In the genomic region with DNA sequence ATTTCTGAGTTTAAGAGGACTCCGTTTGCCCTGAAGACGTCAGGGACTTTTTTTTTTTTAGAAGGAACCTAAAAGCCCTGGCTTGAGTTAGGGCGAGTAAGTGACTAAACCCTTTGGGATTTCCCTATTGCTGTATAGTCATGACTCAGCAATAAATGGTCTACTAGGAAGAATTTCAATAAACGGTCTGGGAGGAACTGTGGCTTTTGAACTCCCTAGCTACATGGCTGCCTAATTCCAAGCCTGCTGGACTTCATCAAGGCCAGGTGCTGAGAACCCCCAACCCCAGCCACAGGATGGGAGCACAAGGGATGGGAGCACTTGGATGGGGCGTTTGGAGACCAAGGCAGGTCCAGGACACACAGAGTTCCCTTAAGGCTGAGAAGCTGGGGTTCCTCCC, we compare ENCODE assay signal across 17 mouse cellular contexts. TPM values are rescaled to one million over a fixed set of nuclear protein-coding genes. Genes with fewer than 3 reads are reported as not detected.
DNase-seq lines count a peak whose midpoint lies in the region; ATAC-seq and TF ChIP-seq lines count a peak whose summit lies in the region.
"Had no signal": no experiment of that assay in that cellular context is flagged by ENCODE, and none has a peak within 500 bp of the region (broad histone marks: within the 10 kb centered on the region; RNA-seq: fewer than 3 reads in every experiment).

No protein-coding gene starts in this region.

- H3K4me2 ChIP-seq in liver, embryonic 13.5 days = no peak overlapping the region
- no peak overlapping the region for H3K4me2 ChIP-seq in liver, postnatal 0 days (ENCODE audit: low read depth, low read length)
- peak overlapping the region; percentile 23 for H3K4me2 ChIP-seq in myocyte (ENCODE audit: low read depth)
- H3K4me2 ChIP-seq in hindbrain, embryonic 13.5 days = no peak overlapping the region
- no peak overlapping the region for H3K4me2 ChIP-seq in kidney, embryonic 16.5 days (replicated peaks; ENCODE audit: low read depth, low read length)
- H3K4me2 ChIP-seq: embryonic facial prominence, embryonic 15.5 days; hindbrain, embryonic 12.5 days; neural tube, embryonic 13.5 days had no signal

- no peak for TF ChIP-seq CTCF in liver, postnatal 0 days (IDR thresholded peaks at IDR 0.05; ENCODE audit: low read depth)
- TF ChIP-seq CTCF in Patski (IDR thresholded peaks at IDR 0.05) = no peak

- TF ChIP-seq POLR2A in myocyte (IDR thresholded peaks at IDR 0.05; ENCODE audit: insufficient read length, low read depth) = no peak

- POLR2A ChIA-PET in Patski (lab: Charles Lee) = no interaction called here

- H3K27ac ChIP-seq in liver, embryonic 13.5 days = peak overlapping the region; percentile 24; the same call in 1 of the 2 replicates
- H3K27ac ChIP-seq in liver, postnatal 0 days (ENCODE audit: low read depth) = no peak overlapping the region
- H3K27ac ChIP-seq in hindbrain, embryonic 13.5 days = no peak overlapping the region
- no peak overlapping the region for H3K27ac ChIP-seq in kidney, embryonic 16.5 days (ENCODE audit: low read length)
- H3K27ac ChIP-seq: embryonic facial prominence, embryonic 15.5 days; hindbrain, embryonic 12.5 days; neural tube, embryonic 13.5 days had no signal

- CTCF ChIA-PET in Patski (lab: Charles Lee) = no interaction called here

- H3K79me2 ChIP-seq in myocyte (ENCODE audit: control insufficient read depth, insufficient read depth) = no peaks in the 10 kb centered on the region

- no peak overlapping the region for H3K9ac ChIP-seq in liver, embryonic 13.5 days
- no peak overlapping the region for H3K9ac ChIP-seq in liver, postnatal 0 days (replicated peaks)
- H3K9ac ChIP-seq in hindbrain, embryonic 13.5 days = no peak overlapping the region
- H3K9ac ChIP-seq in kidney, embryonic 16.5 days (replicated peaks; ENCODE audit: low read length) = no peak overlapping the region
- H3K9ac ChIP-seq: embryonic facial prominence, embryonic 15.5 days; hindbrain, embryonic 12.5 days; neural tube, embryonic 13.5 days had no signal

- H3K4me1 ChIP-seq in liver, embryonic 13.5 days (replicated peaks) = peaks cover 37% of the 10 kb centered on the region
- peaks cover 7% of the 10 kb centered on the region; the same call in 1 of the 2 replicates for H3K4me1 ChIP-seq in liver, postnatal 0 days (ENCODE audit: insufficient read depth)
- H3K4me1 ChIP-seq in hindbrain, embryonic 13.5 days (replicated peaks) = no peaks in the 10 kb centered on the region
- no peaks in the 10 kb centered on the region for H3K4me1 ChIP-seq in kidney, embryonic 16.5 days (ENCODE audit: insufficient read depth, low read length)
- H3K4me1 ChIP-seq: embryonic facial prominence, embryonic 15.5 days; hindbrain, embryonic 12.5 days; neural tube, embryonic 13.5 days had no signal

- H3K36me3 ChIP-seq in liver, embryonic 13.5 days = no peaks in the 10 kb centered on the region
- no peaks in the 10 kb centered on the region for H3K36me3 ChIP-seq in liver, postnatal 0 days (replicated peaks; ENCODE audit: insufficient read depth, low read length)
- H3K36me3 ChIP-seq in myocyte (ENCODE audit: control insufficient read depth, insufficient read depth) = no peaks in the 10 kb centered on the region
- H3K36me3 ChIP-seq in hindbrain, embryonic 13.5 days = no peaks in the 10 kb centered on the region
- H3K36me3 ChIP-seq in kidney, embryonic 16.5 days (ENCODE audit: insufficient read depth, low read length) = no peaks in the 10 kb centered on the region
- H3K36me3 ChIP-seq: embryonic facial prominence, embryonic 15.5 days; hindbrain, embryonic 12.5 days; neural tube, embryonic 13.5 days had no signal

- 31% methylated on average over 5 of the region's 5 CpGs for WGBS in liver, embryonic 13.5 days (ENCODE audit: insufficient replicate concordance)
- 51% methylated on average over 5 of the region's 5 CpGs for WGBS in liver, postnatal 0 days (ENCODE audit: insufficient replicate concordance)
- 74% methylated on average over 5 of the region's 5 CpGs for WGBS in hindbrain, embryonic 13.5 days
- 65% methylated on average over 5 of the region's 5 CpGs for WGBS in kidney, embryonic 16.5 days

- no peaks in the 10 kb centered on the region for H3K27me3 ChIP-seq in liver, embryonic 13.5 days
- H3K27me3 ChIP-seq in liver, postnatal 0 days (ENCODE audit: insufficient read depth, low read length) = no peaks in the 10 kb centered on the region
- H3K27me3 ChIP-seq in Patski (no peaks in the 10 kb centered on the region), myocyte (ENCODE audit: control insufficient read depth, insufficient read depth, insufficient read length) (no peaks in the 10 kb centered on the region)
- H3K27me3 ChIP-seq in hindbrain, embryonic 13.5 days = no peaks in the 10 kb centered on the region
- no peaks in the 10 kb centered on the region for H3K27me3 ChIP-seq in kidney, embryonic 16.5 days (ENCODE audit: insufficient read depth, low read length)
- H3K27me3 ChIP-seq: embryonic facial prominence, embryonic 15.5 days; hindbrain, embryonic 12.5 days; neural tube, embryonic 13.5 days had no signal

- in situ Hi-C loops in Patski (cut with MboI; ENCODE audit: low pct_unique_long_range_greater_than_20kb) = no loop called here

- H3K4me3 ChIP-seq in liver, embryonic 13.5 days (replicated peaks) = no peak overlapping the region
- no peak overlapping the region for H3K4me3 ChIP-seq in liver, postnatal 0 days (ENCODE audit: low read depth, low read length)
- no peak overlapping the region for H3K4me3 ChIP-seq in myocyte
- no peak overlapping the region for H3K4me3 ChIP-seq in hindbrain, embryonic 13.5 days
- no peak overlapping the region for H3K4me3 ChIP-seq in kidney, embryonic 16.5 days (ENCODE audit: low read length)
- H3K4me3 ChIP-seq: embryonic facial prominence, embryonic 15.5 days; hindbrain, embryonic 12.5 days; neural tube, embryonic 13.5 days had no signal

- TF ChIP-seq EP300 in liver, postnatal 0 days (IDR thresholded peaks at IDR 0.05; ENCODE audit: low read depth) = no peak

- H3ac ChIP-seq in myocyte (ENCODE audit: control insufficient read depth, insufficient read length) = no peak overlapping the region

- peak; percentile 60; the same call in 1 of the 2 replicates for ATAC-seq in liver, embryonic 13.5 days (ENCODE audit: low read depth)
- no peak for ATAC-seq in liver, postnatal 0 days
- ATAC-seq in Patski = peak; percentile 82
- ATAC-seq in erythroid progenitor cell, adult 5-6 weeks (replicated peaks; ENCODE audit: low FRiP score, poor library complexity, severe bottlenecking) = peak; percentile 52; the same call in 1 of the 2 replicates
- ATAC-seq in hindbrain, embryonic 13.5 days (ENCODE audit: low FRiP score) = no peak
- ATAC-seq in kidney, embryonic 16.5 days (ENCODE audit: low FRiP score, low TSS enrichment) = no peak
- ATAC-seq: forebrain, embryonic 14.5 days; intestine, postnatal 0 days had no signal

- H3K9me3 ChIP-seq in liver, embryonic 13.5 days (replicated peaks) = no peaks in the 10 kb centered on the region
- no peaks in the 10 kb centered on the region for H3K9me3 ChIP-seq in liver, postnatal 0 days (ENCODE audit: low read length)
- no peaks in the 10 kb centered on the region for H3K9me3 ChIP-seq in hindbrain, embryonic 13.5 days
- H3K9me3 ChIP-seq in kidney, embryonic 16.5 days (ENCODE audit: low read length) = no peaks in the 10 kb centered on the region
- H3K9me3 ChIP-seq: embryonic facial prominence, embryonic 15.5 days; hindbrain, embryonic 12.5 days; neural tube, embryonic 13.5 days had no signal

- peak; percentile 13 for DNase-seq in liver, embryonic 13.5 days
- DNase-seq in liver, postnatal 0 days = no peak
- no peak for DNase-seq in Patski (ENCODE audit: low read depth, low spot score)
- no peak for DNase-seq in urinary bladder, adult 2 months (ENCODE audit: low spot score)
- DNase-seq: cerebellum, adult 2 months; kidney, postnatal 25 days; lung, adult 18-20 months; lung, postnatal 4 days had no signal

TF ChIP-seq in myocyte, 11 proteins besides CTCF, POLR2A, EP300 and RAD21:
- TF ChIP-seq POLR2AphosphoS2 (IDR thresholded peaks at IDR 0.05; ENCODE audit: insufficient read length, low read depth) (no peak), CEBPB (IDR thresholded peaks at IDR 0.05; ENCODE audit: insufficient read depth, poor library complexity, severe bottlenecking) (no peak), USF1 (IDR thresholded peaks at IDR 0.05; ENCODE audit: low read depth) (no peak)

RNA-seq across cellular contexts. Expression of gene Abcc1, which starts 8.7 kb away (rescaled TPM):
- polyA plus RNA-seq in liver, embryonic 13.5 days (2015; fragmentation: Nextera tagmentation; extraction: Ambion mirVana) = 3.3 and 3.8 TPM in 2 replicates
- 1.2 and 1.7 TPM in 2 replicates for polyA plus RNA-seq in liver, postnatal 0 days (2015; fragmentation: Nextera tagmentation; extraction: Ambion mirVana)
- polyA plus RNA-seq in Patski (2021) = 28.3 TPM
- total RNA-seq in erythroid progenitor cell, adult 5-6 weeks (2015; ENCODE audit: low replicate concordance) = 2.5 and 4.3 TPM in 2 replicates
- total RNA-seq in erythroid progenitor cell, adult 5-6 weeks (2017; ENCODE audit: low replicate concordance) = 2.8 and 3.0 TPM in 2 replicates
- 23.0 TPM for polyA plus RNA-seq in myocyte (2012; fragmentation: generic; extraction: Trizol)
- polyA plus RNA-seq in hindbrain, embryonic 13.5 days (2015; fragmentation: Nextera tagmentation; extraction: Ambion mirVana) = 8.0 and 10.9 TPM in 2 replicates
- polyA plus RNA-seq in kidney, embryonic 16.5 days (2015; fragmentation: Nextera tagmentation; extraction: Ambion mirVana) = 11.9 and 14.6 TPM in 2 replicates
- 27.5 and 27.7 TPM in 2 replicates for polyA plus RNA-seq in urinary bladder, adult 2 months (2012; rRNA removed)

RNA-seq across cellular contexts. Expression of gene Fopnl, which starts 35.5 kb away (rescaled TPM):
- polyA plus RNA-seq in liver, embryonic 13.5 days (2015; fragmentation: Nextera tagmentation; extraction: Ambion mirVana) = 77.5 and 81.4 TPM in 2 replicates
- 40.7 and 45.1 TPM in 2 replicates for polyA plus RNA-seq in liver, postnatal 0 days (2015; fragmentation: Nextera tagmentation; extraction: Ambion mirVana)
- polyA plus RNA-seq in Patski (2021) (56.6 TPM), myocyte (2012; fragmentation: generic; extraction: Trizol) (34.3 TPM)
- total RNA-seq in erythroid progenitor cell, adult 5-6 weeks (2015; ENCODE audit: low replicate concordance) = 72.8 and 111 TPM in 2 replicates
- total RNA-seq in erythroid progenitor cell, adult 5-6 weeks (2017; ENCODE audit: low replicate concordance) = 39.9 and 47.7 TPM in 2 replicates
- polyA plus RNA-seq in hindbrain, embryonic 13.5 days (2015; fragmentation: Nextera tagmentation; extraction: Ambion mirVana) = 193 and 197 TPM in 2 replicates
- 147 and 150 TPM in 2 replicates for polyA plus RNA-seq in kidney, embryonic 16.5 days (2015; fragmentation: Nextera tagmentation; extraction: Ambion mirVana)
- polyA plus RNA-seq in urinary bladder, adult 2 months (2012; rRNA removed) = 51.7 and 59.6 TPM in 2 replicates

Comparison
In these comparisons a context has a peak if more than half of its experiments do, and no peak if none do; other contexts are left out.
1. ATAC-seq: peak in liver, embryonic 13.5 days (single experiment), Patski (single experiment) and erythroid progenitor cell, adult 5-6 weeks (single experiment); none in liver, postnatal 0 days (single experiment), hindbrain, embryonic 13.5 days (single experiment) and kidney, embryonic 16.5 days (single experiment).